Mouse (Mus musculus) embryonic fibroblast, embryonic 13.5 days (primary cell): ENCODE measurements around the gene Naa38. TPM values are rescaled to one million over a fixed set of nuclear protein-coding genes. Genes with fewer than 3 reads are reported as not detected.
"Not testable (repeated sequence)": the region's sequence is repeated elsewhere in the genome, so short reads cannot be mapped to it uniquely, and the experiment has no call there.

Experiments
- H3K27ac ChIP-seq: 2 replicates; pipeline ENCODE4 v1.5.1; 2012; ENCODE audit warnings: low read length, control low read depth, inconsistent platforms; ENCODE audit not compliant: insufficient read depth
- H3K4me1 ChIP-seq: 2 replicates; pipeline ENCODE4 v1.6.1; 2011; ENCODE audit warnings: low read length; ENCODE audit not compliant: control insufficient read depth, insufficient read depth
- H3K4me3 ChIP-seq: 2 replicates; pipeline ENCODE4 v1.5.1; 2011; ENCODE audit warnings: mild to moderate bottlenecking, control low read depth, low read length; ENCODE audit not compliant: insufficient read depth
- CTCF ChIP-seq: IDR thresholded peaks from 2 replicates; pipeline ENCODE4 v1.5.1; 2011; ENCODE audit warnings: mild to moderate bottlenecking, control low read depth, low read length, moderate library complexity, borderline replicate concordance; ENCODE audit not compliant: insufficient read depth
- POLR2A ChIP-seq: IDR thresholded peaks from 2 replicates; pipeline ENCODE4 v1.6.1; 2011; ENCODE audit warnings: low read depth, mild to moderate bottlenecking, control low read depth, low read length, moderate library complexity
- polyA plus RNA-seq: library from polyadenylated mRNA; stranded (reverse); fragments of >200 nt; gene quantifications from 2 replicates; pipeline ENCODE4 v1.2.4, GENCODE M21; 2011; ENCODE audit warnings: low read depth; ENCODE audit not compliant: missing spikeins, insufficient read length

The Naa38 gene
- 75.6 and 81.1 TPM in 2 replicates for polyA plus RNA-seq

GRCm38 (mm10) chr11:69395235-69395633 is at the start of gene Naa38, which contains the start of gene Cyb5d1:
Naa38 (plus strand) TSS chr11:69395487.
Cyb5d1 (minus strand) TSS chr11:69395631.
- peak within 1 kb of the TSS; percentile 94 for H3K27ac ChIP-seq
- peak within 1 kb of the TSS; percentile 87 for H3K4me3 ChIP-seq
- H3K4me1 ChIP-seq: not testable (repeated sequence)
- TF ChIP-seq POLR2A: peak; percentile 46; the same call in 1 of the 2 replicates

GRCm38 (mm10) chr11:69346441-69346840 is 48.8 kb upstream of the Naa38 start:
- Histone ChIP-seq H3K27ac (no peak overlapping the region), H3K4me1 (no peaks in the 10 kb centered on the region), H3K4me3 (no peak overlapping the region)
- TF ChIP-seq CTCF: no peak
- no peak for TF ChIP-seq POLR2A

DNA sequence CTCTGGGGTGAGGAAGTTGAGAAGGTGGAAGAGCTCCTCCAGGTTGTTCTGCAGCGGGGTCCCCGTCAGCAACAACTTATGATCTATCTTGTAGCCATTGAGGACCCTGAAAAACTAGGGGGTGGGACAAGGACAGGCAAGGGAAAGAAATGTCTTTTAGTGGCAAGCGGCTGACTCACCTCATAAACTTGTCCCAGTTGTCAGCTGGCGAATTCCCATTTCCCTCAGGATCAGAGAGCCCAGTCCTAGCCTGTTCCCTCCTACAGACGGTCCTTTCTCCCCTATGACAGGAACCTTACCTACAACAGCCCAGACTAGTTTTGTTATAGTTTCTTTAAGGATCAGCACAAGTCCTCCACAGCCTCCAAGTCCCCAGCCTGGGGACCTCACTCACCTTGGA is 38.7 kb upstream of the Naa38 start:
- H3K4me3 ChIP-seq: no peak overlapping the region
- H3K27ac ChIP-seq: no peak overlapping the region
- no peaks in the 10 kb centered on the region for H3K4me1 ChIP-seq
- TF ChIP-seq POLR2A: no peak

GRCm38 (mm10) chr11:69357690-69358089 is 37.6 kb upstream of the Naa38 start:
- Histone ChIP-seq H3K4me3 (no peak overlapping the region), H3K4me1 (peaks cover under 1% of the 10 kb centered on the region; the same call in 1 of the 2 replicates), H3K27ac (no peak overlapping the region)
- TF ChIP-seq CTCF: no peak
- no peak for TF ChIP-seq POLR2A

GRCm38 (mm10) chr11:69362021-69362420 is 33.3 kb upstream of the Naa38 start:
- Histone ChIP-seq H3K4me1 (peaks cover 17% of the 10 kb centered on the region), H3K27ac (no peak overlapping the region), H3K4me3 (no peak overlapping the region)
- TF ChIP-seq POLR2A (no peak), CTCF (no peak)

DNA sequence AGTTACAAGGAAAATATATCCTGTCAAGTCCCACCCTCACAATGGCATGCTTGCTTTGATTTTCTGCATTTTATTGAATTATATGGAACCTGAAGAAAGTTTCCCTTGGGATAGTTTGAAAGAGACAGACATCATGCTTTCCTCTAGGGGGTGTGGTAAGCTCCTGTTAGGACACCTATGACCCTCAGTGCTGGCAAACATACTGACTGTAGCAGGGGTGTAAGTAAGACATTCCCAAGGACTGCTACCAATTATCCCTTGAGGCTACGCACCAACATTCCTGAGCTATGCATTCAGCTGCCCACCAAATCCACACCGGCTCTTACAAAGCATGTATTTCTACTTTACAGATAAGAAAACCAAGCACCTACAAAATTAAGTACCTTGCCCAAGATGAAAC is 32.8 kb upstream of the Naa38 start:
- H3K4me3 ChIP-seq: no peak overlapping the region
- TF ChIP-seq CTCF (no peak), POLR2A (no peak)
- no peak overlapping the region for H3K27ac ChIP-seq
- peaks cover 17% of the 10 kb centered on the region for H3K4me1 ChIP-seq

GRCm38 (mm10) chr11:69364376-69364775 is 30.9 kb upstream of the Naa38 start:
- no peak overlapping the region for H3K4me3 ChIP-seq

DNA sequence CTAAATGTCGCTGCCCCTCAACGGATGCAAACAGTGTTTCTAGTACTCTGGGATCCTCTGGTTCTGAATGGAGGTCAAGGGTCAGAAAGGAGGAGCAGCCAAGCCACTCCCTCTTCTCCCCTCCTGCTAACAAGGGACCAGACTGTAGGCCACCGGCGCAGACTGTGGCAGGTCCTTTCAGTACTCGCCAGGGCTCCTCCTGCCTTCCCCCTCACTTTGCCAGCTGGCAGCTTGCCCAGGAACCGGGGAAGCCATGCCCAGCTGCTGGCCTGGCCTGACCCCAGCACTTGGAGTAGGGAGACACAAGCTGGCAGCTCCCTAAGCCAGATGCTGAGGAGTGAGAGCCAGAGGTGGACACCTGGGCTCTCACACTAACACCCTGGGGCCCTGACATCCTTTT is 30.4 kb upstream of the Naa38 start:
- peak; percentile 8; the same call in 1 of the 2 replicates for TF ChIP-seq POLR2A
- TF ChIP-seq CTCF: no peak
- peak overlapping the region; percentile 98; the same call in 1 of the 2 replicates for H3K27ac ChIP-seq
- peaks cover 17% of the 10 kb centered on the region for H3K4me1 ChIP-seq
- H3K4me3 ChIP-seq: no peak overlapping the region

More at GRCm38 (mm10) chr11:69364376-69364775, 30.9 kb upstream of the Naa38 start:
- Histone ChIP-seq H3K27ac (no peak overlapping the region), H3K4me1 (peaks cover 17% of the 10 kb centered on the region)
- TF ChIP-seq CTCF: no peak

GRCm38 (mm10) chr11:69365722-69366121 is 29.6 kb upstream of the Naa38 start:
- H3K4me1 ChIP-seq: peaks cover 18% of the 10 kb centered on the region
- no peak for TF ChIP-seq POLR2A
- TF ChIP-seq CTCF: no peak

DNA sequence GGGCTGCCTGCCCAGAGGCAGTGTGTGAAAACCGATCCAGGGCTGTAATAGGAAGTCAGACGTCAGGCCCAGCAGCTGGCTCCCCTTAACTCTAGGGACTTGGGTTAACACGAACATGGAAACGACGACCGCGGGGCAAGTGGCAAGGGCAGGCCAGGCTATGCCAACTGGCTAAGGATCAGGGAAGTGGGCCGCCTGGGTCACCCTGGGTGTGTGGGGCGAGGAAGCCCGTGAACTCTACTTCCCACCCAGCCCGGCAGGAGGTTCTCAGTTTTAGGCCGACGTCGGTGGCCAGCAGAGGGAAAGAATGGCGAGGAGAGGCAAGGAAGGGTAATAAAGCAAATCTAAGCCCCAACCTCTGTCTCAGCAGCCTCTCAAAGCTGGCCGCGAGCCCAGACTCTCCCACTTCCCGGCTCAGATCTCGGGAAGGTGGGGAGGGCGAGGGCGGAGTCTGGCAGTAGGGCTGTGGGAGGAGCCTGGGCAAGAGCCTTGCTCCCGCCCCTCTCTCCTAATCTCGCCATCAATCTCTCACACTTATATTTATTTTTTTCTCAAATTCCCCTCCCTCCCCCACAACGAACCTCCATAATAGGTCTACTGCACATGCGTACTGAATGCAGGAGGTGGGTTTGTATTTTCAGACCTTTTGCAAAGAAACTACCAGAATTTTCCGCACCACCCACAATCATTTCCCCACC is 29.0 kb upstream of the Naa38 start:
- Histone ChIP-seq H3K4me3 (peak overlapping the region; percentile 40), H3K27ac (peak overlapping the region; percentile 98), H3K4me1 (peaks cover 20% of the 10 kb centered on the region)
- TF ChIP-seq POLR2A (peak; percentile 77), CTCF (no peak)

More at GRCm38 (mm10) chr11:69365722-69366121, 29.6 kb upstream of the Naa38 start:
- Histone ChIP-seq H3K27ac (peak overlapping the region; percentile 98), H3K4me3 (peak overlapping the region; percentile 40)
